Mouse (Mus musculus) heart, postnatal 14 days (tissue): ENCODE measurements around the gene Ccr3. TPM values are rescaled to one million over a fixed set of nuclear protein-coding genes. Genes with fewer than 3 reads are reported as not detected.
"Not testable (repeated sequence)": the region's sequence is repeated elsewhere in the genome, so short reads cannot be mapped to it uniquely, and the experiment has no call there.

ENCODE experiments used
- DNase-seq, 2 experiments: peaks; one replicate each; pipeline ENCODE4 v3.0.0; 2021 to 2022
- intact Hi-C: fragments of 180-260 bp; cut with DNase I; formaldehyde crosslinking; loops from one replicate; pipeline ENCODE4 v1.15.1; 2025
- long read RNA-seq, 2 experiments: library from polyadenylated mRNA; stranded (forward); transcript quantifications; one replicate each; pipeline ENCODE4 v2.0.0; 2021
- total RNA-seq, 2 experiments: library from RNA; stranded (reverse); gene quantifications; 2 replicates each; pipeline ENCODE4 v1.2.3; 2021

Gene Ccr3
- total RNA-seq = not detected
- long read RNA-seq, experiment 1 = 0 reads
- long read RNA-seq, experiment 2 = 0 reads

- intact Hi-C loops = no loop called here
These were observed at the start of gene Ccr3 for GRCm38 (mm10) chr9:124021672-124022071. Ccr3 (plus strand) TSS chr9:124021972.

GRCm38 (mm10) chr9:123975630-123976029, 46.1 kb upstream of the Ccr3 start:
- intact Hi-C loops = no loop called here
- no peak for DNase-seq

More at GRCm38 (mm10) chr9:124021672-124022071, at the start of gene Ccr3:
- DNase-seq = no peak

- intact Hi-C loops = no loop called here
- DNase-seq = no peak
These were observed 44.7 kb upstream of the Ccr3 start for GRCm38 (mm10) chr9:123976876-123977663.

- DNase-seq = no peak
- intact Hi-C loops = no loop called here
These were observed 43.5 kb upstream of the Ccr3 start, which contains the start of gene Ccr1l1 for GRCm38 (mm10) chr9:123978308-123978707. Ccr1l1 (minus strand) TSS chr9:123978408.

- intact Hi-C loops, DNase-seq: not testable (repeated sequence)
These were observed 40.8 kb upstream of the Ccr3 start for GRCm38 (mm10) chr9:123980858-123981475.

GRCm38 (mm10) chr9:123981909-123982308, 39.9 kb upstream of the Ccr3 start:
- no peak for DNase-seq
- intact Hi-C loops = no loop called here

GRCm38 (mm10) chr9:123982720-123983119, 39.1 kb upstream of the Ccr3 start:
- intact Hi-C loops = no loop called here
- DNase-seq = no peak

GRCm38 (mm10) chr9:123984943-123985342, 36.8 kb upstream of the Ccr3 start:
- DNase-seq = no peak
- intact Hi-C loops = loop anchor here (5.0 kb wide), 1 partner anchor 142 kb away; no protein-coding TSS in a partner anchor

- intact Hi-C loops = loop anchor here (5.0 kb wide), 1 partner anchor 141 kb away; no protein-coding TSS in a partner anchor
- peak in 1 of 2 experiments; percentile 11 for DNase-seq
These were observed 35.6 kb upstream of the Ccr3 start for GRCm38 (mm10) chr9:123986217-123986616.

GRCm38 (mm10) chr9:123989671-123990070, 32.1 kb upstream of the Ccr3 start:
- no peak for DNase-seq
- intact Hi-C loops = loop anchor here (5.0 kb wide), 1 partner anchor 138 kb away; no protein-coding TSS in a partner anchor

GRCm38 (mm10) chr9:123991312-123991906, 30.4 kb upstream of the Ccr3 start:
- intact Hi-C loops = no loop called here
- no peak for DNase-seq

- DNase-seq = no peak
- intact Hi-C loops = no loop called here
These were observed 24.1 kb upstream of the Ccr3 start for GRCm38 (mm10) chr9:123997719-123998118.

GRCm38 (mm10) chr9:123999784-124000183, 22.0 kb upstream of the Ccr3 start:
- no peak for DNase-seq
- intact Hi-C loops = no loop called here

GRCm38 (mm10) chr9:124012691-124013090, 9.1 kb upstream of the Ccr3 start:
- intact Hi-C loops = no loop called here
- DNase-seq = no peak

- intact Hi-C loops = no loop called here
- DNase-seq = no peak
These were observed 8.5 kb upstream of the Ccr3 start for GRCm38 (mm10) chr9:124013270-124013669.

GRCm38 (mm10) chr9:124014985-124015652, 6.7 kb upstream of the Ccr3 start:
- intact Hi-C loops = no loop called here
- no peak for DNase-seq

GRCm38 (mm10) chr9:124016048-124016447, 5.7 kb upstream of the Ccr3 start:
- DNase-seq = no peak
- intact Hi-C loops = no loop called here

GRCm38 (mm10) chr9:124019887-124020286, 1.9 kb upstream of the Ccr3 start:
- intact Hi-C loops = no loop called here
- no peak for DNase-seq

GRCm38 (mm10) chr9:124033345-124033744, 11.6 kb downstream of the Ccr3 start:
- peak in 1 of 2 experiments; percentile 16 for DNase-seq
- intact Hi-C loops = no loop called here

GRCm38 (mm10) chr9:124037707-124038106, 15.9 kb downstream of the Ccr3 start:
- intact Hi-C loops = no loop called here
- DNase-seq = peak; percentile 73 to 74

- DNase-seq = no peak
These were observed 16.4 kb downstream of the Ccr3 start for GRCm38 (mm10) chr9:124038158-124038582.

More at GRCm38 (mm10) chr9:124038158-124038582, 16.4 kb downstream of the Ccr3 start:
- intact Hi-C loops = no loop called here
